24 mouse cellular contexts compared by ENCODE assay signal in the genomic region with DNA sequence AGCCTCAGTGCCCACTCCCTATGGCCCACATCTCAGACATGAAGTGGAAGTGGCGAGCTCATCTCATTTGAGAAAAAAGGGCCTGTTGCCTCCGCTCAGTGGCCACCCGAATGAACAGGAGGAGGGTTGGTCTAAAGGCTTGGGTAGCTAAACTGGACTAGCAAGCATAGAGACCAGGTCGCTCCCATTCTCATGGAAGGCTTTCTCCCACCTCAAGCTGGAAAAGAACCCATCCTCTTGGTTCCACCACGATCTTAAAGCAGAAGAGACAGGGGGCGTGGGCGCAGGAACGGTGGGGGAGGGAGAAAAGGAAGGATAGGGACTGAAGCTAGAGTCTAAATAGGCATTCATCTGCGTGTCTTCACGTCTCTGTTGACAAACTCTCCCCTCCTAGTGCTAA. TPM values are rescaled to one million over a fixed set of nuclear protein-coding genes. Genes with fewer than 3 reads are reported as not detected.
A peak's percentile ranks its signal among the peaks of the same experiment; 100 is the strongest.
DNase-seq lines count a peak whose midpoint lies in the region; ATAC-seq lines count a peak whose summit lies in the region.
"Had no signal": no experiment of that assay in that cellular context is flagged by ENCODE, and none has a peak within 500 bp of the region (broad histone marks: within the 10 kb centered on the region; RNA-seq: fewer than 3 reads in every experiment).

No protein-coding gene starts in this region.

- under 1% methylated on average over 10 of the region's 10 CpGs for WGBS in hindbrain, embryonic 10.5 days
- WGBS in hindbrain, embryonic 16.5 days = 6% methylated on average over 10 of the region's 10 CpGs
- 2% methylated on average over 10 of the region's 10 CpGs for WGBS in neural tube, embryonic 12.5 days
- WGBS in embryonic facial prominence, embryonic 10.5 days = 2% methylated on average over 10 of the region's 10 CpGs
- 12% methylated on average over 10 of the region's 10 CpGs for WGBS in stomach, embryonic 16.5 days

- no peak overlapping the region for H3K4me3 ChIP-seq in hindbrain, embryonic 10.5 days
- no peak overlapping the region for H3K4me3 ChIP-seq in hindbrain, embryonic 16.5 days (ENCODE audit: low read length)
- peak overlapping the region; percentile 8; the same call in 1 of the 2 replicates for H3K4me3 ChIP-seq in neural tube, embryonic 12.5 days
- H3K4me3 ChIP-seq in embryonic facial prominence, embryonic 10.5 days = no peak overlapping the region
- H3K4me3 ChIP-seq in stomach, embryonic 16.5 days (replicated peaks; ENCODE audit: low read length) = peak overlapping the region; percentile 57
- H3K4me3 ChIP-seq: embryonic facial prominence, embryonic 12.5 days; forebrain, embryonic 15.5 days; heart, embryonic 10.5 days; hindbrain, embryonic 13.5 days had no signal

- no peaks in the 10 kb centered on the region for H3K9me3 ChIP-seq in hindbrain, embryonic 10.5 days
- no peaks in the 10 kb centered on the region for H3K9me3 ChIP-seq in hindbrain, embryonic 16.5 days (ENCODE audit: control insufficient read depth, low read length)
- no peaks in the 10 kb centered on the region for H3K9me3 ChIP-seq in neural tube, embryonic 12.5 days
- no peaks in the 10 kb centered on the region for H3K9me3 ChIP-seq in embryonic facial prominence, embryonic 10.5 days
- no peaks in the 10 kb centered on the region for H3K9me3 ChIP-seq in stomach, embryonic 16.5 days (replicated peaks; ENCODE audit: control insufficient read depth, low read length)
- H3K9me3 ChIP-seq: embryonic facial prominence, embryonic 12.5 days; forebrain, embryonic 15.5 days; heart, embryonic 10.5 days; hindbrain, embryonic 13.5 days had no signal

- no peak overlapping the region for H3K4me2 ChIP-seq in hindbrain, embryonic 16.5 days (ENCODE audit: low read length)
- no peak overlapping the region for H3K4me2 ChIP-seq in neural tube, embryonic 12.5 days (replicated peaks)
- peak overlapping the region; percentile 76 for H3K4me2 ChIP-seq in stomach, embryonic 16.5 days (ENCODE audit: low read depth, low read length)
- H3K4me2 ChIP-seq: embryonic facial prominence, embryonic 12.5 days; forebrain, embryonic 15.5 days; hindbrain, embryonic 13.5 days had no signal

- no peak for ATAC-seq in hindbrain, embryonic 16.5 days
- ATAC-seq in neural tube, embryonic 12.5 days (ENCODE audit: low FRiP score, low read depth) = no peak
- no peak for ATAC-seq in stomach, embryonic 16.5 days (ENCODE audit: insufficient read depth, low FRiP score)
- ATAC-seq: forebrain, embryonic 15.5 days had no signal

- H3K36me3 ChIP-seq in hindbrain, embryonic 10.5 days = no peaks in the 10 kb centered on the region
- no peaks in the 10 kb centered on the region for H3K36me3 ChIP-seq in hindbrain, embryonic 16.5 days (ENCODE audit: control insufficient read depth, insufficient read depth, low read length)
- no peaks in the 10 kb centered on the region for H3K36me3 ChIP-seq in neural tube, embryonic 12.5 days
- no peaks in the 10 kb centered on the region for H3K36me3 ChIP-seq in embryonic facial prominence, embryonic 10.5 days (replicated peaks)
- H3K36me3 ChIP-seq in stomach, embryonic 16.5 days (ENCODE audit: control insufficient read depth, insufficient read depth, low read length) = no peaks in the 10 kb centered on the region
- H3K36me3 ChIP-seq: embryonic facial prominence, embryonic 12.5 days; forebrain, embryonic 15.5 days; heart, embryonic 10.5 days; hindbrain, embryonic 13.5 days had no signal

- peaks cover 23% of the 10 kb centered on the region for H3K4me1 ChIP-seq in hindbrain, embryonic 10.5 days (replicated peaks)
- peaks cover 13% of the 10 kb centered on the region for H3K4me1 ChIP-seq in hindbrain, embryonic 16.5 days (ENCODE audit: control insufficient read depth, insufficient read depth, low read depth, low read length)
- peaks cover 19% of the 10 kb centered on the region for H3K4me1 ChIP-seq in neural tube, embryonic 12.5 days
- peaks cover 19% of the 10 kb centered on the region for H3K4me1 ChIP-seq in embryonic facial prominence, embryonic 10.5 days
- H3K4me1 ChIP-seq in stomach, embryonic 16.5 days (ENCODE audit: control insufficient read depth, insufficient read depth, low read length) = peaks cover 10% of the 10 kb centered on the region; the same call in 1 of the 2 replicates

- H3K27ac ChIP-seq in hindbrain, embryonic 10.5 days = no peak overlapping the region
- no peak overlapping the region for H3K27ac ChIP-seq in hindbrain, embryonic 16.5 days (ENCODE audit: low read depth, low read length)
- H3K27ac ChIP-seq in neural tube, embryonic 12.5 days = no peak overlapping the region
- H3K27ac ChIP-seq in embryonic facial prominence, embryonic 10.5 days (replicated peaks) = no peak overlapping the region
- H3K27ac ChIP-seq in stomach, embryonic 16.5 days (ENCODE audit: low read length) = no peak overlapping the region
- H3K27ac ChIP-seq: embryonic facial prominence, embryonic 12.5 days; forebrain, embryonic 15.5 days; heart, embryonic 10.5 days; hindbrain, embryonic 13.5 days had no signal

- peaks cover 100% of the 10 kb centered on the region for H3K27me3 ChIP-seq in hindbrain, embryonic 10.5 days (ENCODE audit: insufficient read depth, poor library complexity, severe bottlenecking)
- peaks cover 68% of the 10 kb centered on the region for H3K27me3 ChIP-seq in hindbrain, embryonic 16.5 days (replicated peaks; ENCODE audit: control insufficient read depth, insufficient read depth, low read length)
- H3K27me3 ChIP-seq in neural tube, embryonic 12.5 days (replicated peaks) = peaks cover 100% of the 10 kb centered on the region
- H3K27me3 ChIP-seq in embryonic facial prominence, embryonic 10.5 days (replicated peaks; ENCODE audit: low read depth, poor library complexity, severe bottlenecking) = peaks cover 100% of the 10 kb centered on the region
- peaks cover 75% of the 10 kb centered on the region for H3K27me3 ChIP-seq in stomach, embryonic 16.5 days (ENCODE audit: control insufficient read depth, insufficient read depth, low read length)

- no peak overlapping the region for H3K9ac ChIP-seq in hindbrain, embryonic 16.5 days (ENCODE audit: low read depth, low read length)
- H3K9ac ChIP-seq in neural tube, embryonic 12.5 days = no peak overlapping the region
- H3K9ac ChIP-seq in stomach, embryonic 16.5 days (ENCODE audit: low read length) = peak overlapping the region; percentile 50
- H3K9ac ChIP-seq: embryonic facial prominence, embryonic 12.5 days; forebrain, embryonic 15.5 days; hindbrain, embryonic 13.5 days had no signal

- peak; percentile 40 for DNase-seq in hindbrain, embryonic 10.5 days (ENCODE audit: low spot score)
- DNase-seq in neural tube, embryonic 10.5 days (ENCODE audit: extremely low spot score, low spot score) = no peak
- peak; percentile 44 for DNase-seq in embryonic facial prominence, embryonic 10.5 days (ENCODE audit: low spot score)
- no peak for DNase-seq in thymus, postnatal 0 days (ENCODE audit: low spot score)
- DNase-seq in urinary bladder, postnatal 25 days (ENCODE audit: low spot score) = no peak
- DNase-seq: adrenal gland, adult 8-10 months; adrenal gland, postnatal 36 days; cerebellum, adult 8-10 months; cerebellum, postnatal 14 days; gastrocnemius, postnatal 10 days; heart, adult 18-20 months; heart, postnatal 10 days; heart, postnatal 4 days had no signal

RNA-seq across cellular contexts. Expression of a gene that starts 3.2 kb away (rescaled TPM):
- 0.06 and 0.16 TPM in 2 replicates for polyA plus RNA-seq in hindbrain, embryonic 10.5 days (2016; fragmentation: Nextera tagmentation; extraction: Ambion mirVana)
- polyA plus RNA-seq in hindbrain, embryonic 16.5 days (2015; fragmentation: Nextera tagmentation; extraction: Ambion mirVana) = 0.25 TPM in 1 of 2 replicates, not detected in the other
- polyA plus RNA-seq in neural tube, embryonic 12.5 days (2016; fragmentation: Nextera tagmentation; extraction: Ambion mirVana) = 6.9 and 10.3 TPM in 2 replicates
- not detected in 2 replicates for polyA plus RNA-seq in embryonic facial prominence, embryonic 10.5 days (2016; fragmentation: Nextera tagmentation; extraction: Ambion mirVana)
- 0.75 and 1.1 TPM in 2 replicates for polyA plus RNA-seq in stomach, embryonic 16.5 days (2015; fragmentation: Nextera tagmentation; extraction: Ambion mirVana)
- not detected in 2 replicates for polyA plus RNA-seq in thymus, postnatal 0 days (2015; fragmentation: Nextera tagmentation; extraction: Ambion mirVana)
- polyA plus RNA-seq: C2C12; embryonic facial prominence, embryonic 12.5 days; forebrain, embryonic 11.5 days; forebrain, embryonic 15.5 days; frontal cortex, adult 2 months; heart, embryonic 14.5 days had no signal

RNA-seq across cellular contexts. Expression of a gene that starts 40.6 kb away (rescaled TPM):
- polyA plus RNA-seq in hindbrain, embryonic 10.5 days (2016; fragmentation: Nextera tagmentation; extraction: Ambion mirVana) = 22.4 and 32.8 TPM in 2 replicates
- polyA plus RNA-seq in hindbrain, embryonic 16.5 days (2015; fragmentation: Nextera tagmentation; extraction: Ambion mirVana) = 18.2 and 18.9 TPM in 2 replicates
- polyA plus RNA-seq in neural tube, embryonic 12.5 days (2016; fragmentation: Nextera tagmentation; extraction: Ambion mirVana) = 23.5 and 25.0 TPM in 2 replicates
- polyA plus RNA-seq in embryonic facial prominence, embryonic 10.5 days (2016; fragmentation: Nextera tagmentation; extraction: Ambion mirVana) = 35.8 and 36.4 TPM in 2 replicates
- polyA plus RNA-seq in stomach, embryonic 16.5 days (2015; fragmentation: Nextera tagmentation; extraction: Ambion mirVana) = 26.5 and 28.5 TPM in 2 replicates
- polyA plus RNA-seq in thymus, postnatal 0 days (2015; fragmentation: Nextera tagmentation; extraction: Ambion mirVana) = 25.3 and 27.0 TPM in 2 replicates

Comparison
In these comparisons a context has a peak if more than half of its experiments do, and no peak if none do; other contexts are left out.
1. DNase-seq: peak in hindbrain, embryonic 10.5 days (single experiment) and embryonic facial prominence, embryonic 10.5 days (single experiment); none in neural tube, embryonic 10.5 days (single experiment), thymus, postnatal 0 days (single experiment) and urinary bladder, postnatal 25 days (single experiment).
2. H3K4me3 ChIP-seq: peak in neural tube, embryonic 12.5 days (single experiment) and stomach, embryonic 16.5 days (single experiment); none in hindbrain, embryonic 10.5 days (single experiment), hindbrain, embryonic 16.5 days (single experiment) and embryonic facial prominence, embryonic 10.5 days (single experiment).